Mouse (Mus musculus) ES-E14 (cell line): ENCODE data around the gene Acads. TPM values are rescaled to one million over a fixed set of nuclear protein-coding genes. Genes with fewer than 3 reads are reported as not detected.

Experiments
- DNase-seq: peaks from one replicate; pipeline ENCODE4 v3.0.0-alpha.2; 2013; ENCODE audit warnings: low read depth, low spot score
- H3K27ac ChIP-seq: 2 replicates; pipeline ENCODE4 v1.5.1; 2012; ENCODE audit warnings: low read depth, mild to moderate bottlenecking, low read length, moderate library complexity, mixed read lengths; ENCODE audit not compliant: poor library complexity, insufficient read depth, severe bottlenecking
- H3K36me3 ChIP-seq: 2 replicates; pipeline ENCODE4 v1.6.1; 2012; ENCODE audit warnings: mild to moderate bottlenecking, low read length, moderate library complexity, mixed read lengths; ENCODE audit not compliant: control insufficient read depth, poor library complexity, insufficient read depth, severe bottlenecking
- H3K4me1 ChIP-seq, 2 experiments: fragments of 150-350 bp in 1 of 2; sonication (generic) in 1 of 2; 2 replicates each; pipeline ENCODE4 v1.6.1; 2012; ENCODE audit warnings: low read length in 2 of 2, mild to moderate bottlenecking in 1 of 2, mixed read lengths in 1 of 2; ENCODE audit not compliant: control insufficient read depth in 2 of 2, insufficient read depth in 2 of 2, poor library complexity in 1 of 2
- H3K4me3 ChIP-seq, 2 experiments: fragments of 150-350 bp in 1 of 2; sonication (generic) in 1 of 2; 2 replicates each; pipeline ENCODE4 v1.5.1; 2012; ENCODE audit warnings: low read length in 2 of 2, low read depth in 1 of 2, mild to moderate bottlenecking in 1 of 2, mixed read lengths in 1 of 2; ENCODE audit not compliant: insufficient read depth in 1 of 2, poor library complexity in 1 of 2, severe bottlenecking in 1 of 2
- H3K9ac ChIP-seq: 2 replicates; pipeline ENCODE4 v1.6.1; 2012; ENCODE audit warnings: low read depth, mild to moderate bottlenecking, low read length, mixed read lengths; ENCODE audit not compliant: poor library complexity, insufficient read depth, severe bottlenecking
- H3K9me3 ChIP-seq: fragments of 150-350 bp; sonication (generic); 2 replicates; pipeline ENCODE4 v1.6.1; 2012; ENCODE audit warnings: low read depth, mild to moderate bottlenecking, low read length; ENCODE audit not compliant: control insufficient read depth, insufficient read depth
- CHD2 ChIP-seq: IDR thresholded peaks from 2 replicates; pipeline ENCODE4 v1.6.1; 2014; ENCODE audit warnings: mild to moderate bottlenecking, low read depth, low read length, inconsistent platforms
- HCFC1 ChIP-seq: IDR thresholded peaks from 2 replicates; pipeline ENCODE4 v1.6.1; 2012; ENCODE audit warnings: low read length, inconsistent platforms, borderline replicate concordance; ENCODE audit not compliant: insufficient read depth
- MAFK ChIP-seq: IDR thresholded peaks from 2 replicates; pipeline ENCODE4 v1.6.1; 2014; ENCODE audit warnings: mild to moderate bottlenecking, low read depth, low read length, inconsistent platforms; ENCODE audit not compliant: insufficient read depth
- ZC3H11A ChIP-seq: IDR thresholded peaks from 2 replicates; pipeline ENCODE4 v1.6.1; 2012; ENCODE audit warnings: low read depth, mild to moderate bottlenecking, inconsistent platforms, low read length, borderline replicate concordance
- ZNF384 ChIP-seq: IDR thresholded peaks from 2 replicates; pipeline ENCODE4 v1.6.1; 2012; ENCODE audit warnings: low read depth, low read length, inconsistent platforms
- in situ Hi-C, 2 experiments: fragments of 600-800 bp; cut with MboI; formaldehyde crosslinking; loops; one replicate each; pipeline ENCODE4 v1.15.1; 2025; ENCODE audit warnings: low sequenced_read_pairs in 2 of 2, inconsistent platforms in 1 of 2; ENCODE audit not compliant: unreplicated experiment in 2 of 2
- total RNA-seq: library from RNA; depleted of rRNA; stranded (reverse); fragments of 300-350 nt; gene quantifications from 2 replicates; pipeline ENCODE4 v1.2.3, GENCODE M21; 2012

Gene Acads
- total RNA-seq, 1 experiment = 41.1 TPM

GRCm38 (mm10) chr5:115127421-115128179 is 8.5 kb upstream of the Acads start:
- DNase-seq = no peak
- Histone ChIP-seq H3K9ac (no peak overlapping the region; the same call in 1 of the 2 replicates), H3K4me1 (peaks cover 1 to 3% of the 10 kb centered on the region in 2 experiments; a peak in 1 of 4 replicates), H3K36me3 (peaks cover 47% of the 10 kb centered on the region), H3K27ac (no peak overlapping the region), H3K9me3 (no peaks in the 10 kb centered on the region), H3K4me3 (no peak overlapping the region)
- TF ChIP-seq MAFK = no peak
- TF ChIP-seq ZC3H11A = no peak
- no peak for TF ChIP-seq HCFC1
- TF ChIP-seq CHD2 = no peak
- no peak for TF ChIP-seq ZNF384
- in situ Hi-C loops = no loop called here

GRCm38 (mm10) chr5:115126578-115127312 is 7.6 kb upstream of the Acads start:
- Histone ChIP-seq H3K27ac (no peak overlapping the region), H3K4me1 (peaks cover 1 to 3% of the 10 kb centered on the region in 2 experiments; a peak in 1 of 4 replicates), H3K36me3 (peaks cover 47% of the 10 kb centered on the region), H3K9ac (no peak overlapping the region; the same call in 1 of the 2 replicates), H3K9me3 (no peaks in the 10 kb centered on the region), H3K4me3 (no peak overlapping the region)
- TF ChIP-seq CHD2 (no peak), MAFK (no peak), ZC3H11A (no peak), HCFC1 (no peak), ZNF384 (no peak)
- DNase-seq = no peak
- in situ Hi-C loops = no loop called here

- no peak overlapping the region for H3K27ac ChIP-seq
- TF ChIP-seq MAFK (no peak), ZC3H11A (peak; percentile 53; the same call in 1 of the 2 replicates), HCFC1 (no peak), CHD2 (no peak), ZNF384 (no peak)
- no peak overlapping the region for H3K9ac ChIP-seq
- in situ Hi-C loops = no loop called here
- H3K36me3 ChIP-seq = peaks cover 47% of the 10 kb centered on the region
- no peak for DNase-seq
- H3K4me1 ChIP-seq = peaks cover 1 to 3% of the 10 kb centered on the region in 2 experiments; a peak in 1 of 4 replicates
- H3K9me3 ChIP-seq = no peaks in the 10 kb centered on the region
- H3K4me3 ChIP-seq = no peak overlapping the region
Observed at GRCm38 (mm10) chr5:115125211-115125871, 6.2 kb upstream of the Acads start.

- peaks cover 1 to 3% of the 10 kb centered on the region in 2 experiments; a peak in 1 of 4 replicates for H3K4me1 ChIP-seq
- no peak overlapping the region for H3K27ac ChIP-seq
- H3K9ac ChIP-seq = no peak overlapping the region
- no peak overlapping the region for H3K4me3 ChIP-seq
- no peak for TF ChIP-seq HCFC1
- no peak for TF ChIP-seq CHD2
- TF ChIP-seq ZNF384 = no peak
- TF ChIP-seq ZC3H11A = no peak
- no peak for TF ChIP-seq MAFK
- no peaks in the 10 kb centered on the region for H3K9me3 ChIP-seq
- in situ Hi-C loops = no loop called here
- DNase-seq = no peak
- peaks cover 41% of the 10 kb centered on the region for H3K36me3 ChIP-seq
Observed at GRCm38 (mm10) chr5:115124690-115125089, 5.5 kb upstream of the Acads start.
